Mouse (Mus musculus) liver, embryonic 14.5 days (tissue): ENCODE measurements around the gene Sp4. TPM values are rescaled to one million over a fixed set of nuclear protein-coding genes. Genes with fewer than 3 reads are reported as not detected.

Source experiments
- ATAC-seq: fragments of 200-750 bp; cut with Nextera tagmentation; 2 replicates; pipeline ENCODE4 v1.8.0; 2017; ENCODE audit warnings: moderate number of reproducible peaks, mild to moderate bottlenecking, moderate library complexity; ENCODE audit not compliant: insufficient read depth
- DNase-seq, 3 experiments: peaks; one replicate each; pipeline ENCODE4 v3.0.0-alpha.2; 2012 to 2013; ENCODE audit warnings: low read depth in 3 of 3, low spot score in 3 of 3
- H3K27ac ChIP-seq: fragments of 300-500 bp; sonication (generic); 2 replicates; pipeline ENCODE4 v1.5.1; 2014; ENCODE audit warnings: moderate library complexity, mild to moderate bottlenecking, control low read depth, inconsistent platforms
- H3K27me3 ChIP-seq: fragments of 300-500 bp; sonication (generic); 2 replicates; pipeline ENCODE4 v1.6.1; 2014; ENCODE audit warnings: mild to moderate bottlenecking, low read length, moderate library complexity; ENCODE audit not compliant: control insufficient read depth, insufficient read depth
- H3K36me3 ChIP-seq: fragments of 300-500 bp; sonication (generic); replicated peaks from 2 replicates; pipeline ENCODE4 v1.6.1; 2014; ENCODE audit warnings: low read depth; ENCODE audit not compliant: control insufficient read depth, insufficient read depth
- H3K4me1 ChIP-seq, 2 experiments: fragments of 200-500 bp in 1 of 2; fragments of 300-500 bp in 1 of 2; sonication (generic) in 1 of 2; replicated peaks; 2 replicates each; pipeline ENCODE4 v1.6.1; 2012 to 2014; ENCODE audit warnings: antibody characterized with exemption in 1 of 2, inconsistent platforms in 1 of 2, low read length in 1 of 2; ENCODE audit not compliant: control insufficient read depth in 2 of 2, insufficient read depth in 2 of 2
- H3K4me2 ChIP-seq: fragments of 300-500 bp; sonication (generic); 2 replicates; pipeline ENCODE4 v1.6.1; 2014; ENCODE audit warnings: low read depth, mild to moderate bottlenecking, control low read depth, moderate library complexity
- H3K4me3 ChIP-seq, 2 experiments: fragments of 200-500 bp in 1 of 2; fragments of 300-500 bp in 1 of 2; sonication (generic) in 1 of 2; 2 replicates each; pipeline ENCODE4 v1.5.1; 2012 to 2014; ENCODE audit warnings: low read depth in 2 of 2, low read length in 2 of 2, mild to moderate bottlenecking in 2 of 2, control low read depth in 1 of 2, inconsistent platforms in 1 of 2, moderate library complexity in 1 of 2; ENCODE audit not compliant: insufficient read depth in 1 of 2
- H3K9ac ChIP-seq: fragments of 300-500 bp; sonication (generic); replicated peaks from 2 replicates; pipeline ENCODE4 v1.6.1; 2014; ENCODE audit warnings: mild to moderate bottlenecking, control low read depth, moderate library complexity
- H3K9me3 ChIP-seq: fragments of 300-500 bp; sonication (generic); 2 replicates; pipeline ENCODE4 v1.6.1; 2016; ENCODE audit warnings: low read length, mixed read lengths; ENCODE audit not compliant: control insufficient read depth
- CTCF ChIP-seq: IDR thresholded peaks from 2 replicates; pipeline ENCODE4 v1.5.1; 2016; ENCODE audit warnings: antibody characterized with exemption, low read depth, control low read depth
- EP300 ChIP-seq: IDR thresholded peaks from 2 replicates; pipeline ENCODE4 v1.6.1; 2016; ENCODE audit warnings: antibody characterized with exemption, low read depth
- WGBS: fragments of 180-500 bp; shearing (Covaris S2); extraction: QIAGEN DNeasy Blood & Tissue Kit; methylation state at CpG from one replicate; pipeline ENCODE4 v1.1.7; 2014; ENCODE audit not compliant: insufficient replicate concordance; 5-methylcytosine and 5-hydroxymethylcytosine counted together
- polyA plus RNA-seq, 2 experiments: library from polyadenylated mRNA; depleted of rRNA in 1 of 2; stranded (reverse) in 1 of 2; unstranded in 1 of 2; fragments of >200 nt; fragmentation: Nextera tagmentation in 1 of 2; extraction: Ambion mirVana in 1 of 2; gene quantifications; 2 replicates each; pipeline versions ENCODE4 v1.2.1 to v1.2.3; 2012 to 2014

Sp4 gene
- polyA plus RNA-seq, 2 experiments: 4.4 to 7.8 TPM

DNA sequence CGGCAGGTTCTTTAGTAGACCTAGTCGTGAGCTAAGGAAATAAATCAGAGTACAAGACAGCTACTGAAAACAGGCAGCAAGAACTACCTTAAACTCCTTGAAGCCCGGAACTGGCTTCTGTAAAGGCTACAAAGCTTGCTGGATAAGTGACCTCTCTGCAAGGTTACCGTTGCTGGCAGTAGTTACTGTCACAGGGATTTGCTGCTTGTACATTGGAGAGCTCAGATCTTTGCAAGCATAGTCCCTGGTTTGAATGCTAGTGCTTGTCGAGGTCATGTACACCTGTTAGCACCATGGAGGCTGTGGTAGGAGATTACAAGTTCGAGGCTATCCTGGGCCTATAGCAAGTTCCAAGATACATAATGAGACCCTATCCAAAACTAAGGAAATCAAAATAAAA lies 16.1 kb downstream of the Sp4 start:
- Histone ChIP-seq H3K27me3 (no peaks in the 10 kb centered on the region), H3K4me1 (peaks cover 0 to 6% of the 10 kb centered on the region in 2 experiments; a peak in 1 of 4 replicates), H3K4me2 (no peak overlapping the region), H3K4me3 (no peak overlapping the region), H3K9me3 (no peaks in the 10 kb centered on the region), H3K36me3 (no peaks in the 10 kb centered on the region), H3K27ac (no peak overlapping the region), H3K9ac (no peak overlapping the region)
- DNase-seq (no peak), ATAC-seq (no peak)
- TF ChIP-seq EP300 (no peak), CTCF (no peak)
- 75% methylated on average over 6 of the region's 6 CpGs for WGBS

DNA sequence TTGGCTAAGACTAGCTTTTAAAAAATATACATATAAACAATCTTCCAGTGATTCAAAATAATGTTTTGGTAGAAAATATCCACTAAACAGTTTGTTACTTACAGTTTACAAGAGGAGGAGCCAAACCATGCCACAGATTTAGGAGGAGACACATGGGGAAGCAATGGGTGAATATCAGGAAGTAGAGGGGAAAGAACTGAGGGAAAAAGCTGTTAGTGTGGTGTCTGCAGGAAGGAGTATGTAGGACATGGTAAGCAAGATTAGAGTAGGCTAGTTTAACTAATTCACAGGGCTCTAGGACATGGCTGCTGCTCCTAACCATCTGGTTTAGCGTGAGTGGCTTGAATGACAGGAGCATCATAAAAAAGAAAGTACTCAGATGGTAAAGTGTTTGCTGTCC lies 19.3 kb downstream of the Sp4 start:
- TF ChIP-seq CTCF (no peak), EP300 (no peak)
- Histone ChIP-seq H3K4me1 (peaks cover 0 to 6% of the 10 kb centered on the region in 2 experiments; a peak in 1 of 4 replicates), H3K9ac (no peak overlapping the region), H3K27me3 (no peaks in the 10 kb centered on the region), H3K36me3 (no peaks in the 10 kb centered on the region), H3K4me3 (no peak overlapping the region), H3K4me2 (no peak overlapping the region), H3K9me3 (no peaks in the 10 kb centered on the region), H3K27ac (no peak overlapping the region)
- 36% methylated on average over 1 of the region's 1 CpGs for WGBS
- DNase-seq (no peak), ATAC-seq (no peak)

DNA sequence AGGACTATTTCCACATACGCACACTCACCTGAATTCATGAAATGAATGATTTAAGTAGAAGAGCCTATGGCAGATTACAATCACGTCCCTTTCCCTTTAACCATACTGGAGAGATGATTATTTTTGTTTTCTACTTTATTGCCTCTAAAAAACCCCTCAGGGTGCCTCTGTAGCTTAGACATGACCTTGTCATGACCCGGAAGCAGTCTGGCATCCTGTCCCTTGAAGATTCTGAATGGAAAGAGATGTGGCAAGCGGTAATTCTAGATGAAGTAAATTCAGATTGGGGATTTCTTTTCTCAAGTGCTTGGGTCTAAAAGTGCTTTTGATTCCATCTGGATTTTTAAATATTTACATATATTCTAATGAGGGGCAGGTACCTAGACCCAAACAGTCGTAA lies 24.9 kb downstream of the Sp4 start:
- no peaks in the 10 kb centered on the region for H3K36me3 ChIP-seq
- H3K27ac ChIP-seq: no peak overlapping the region
- no peaks in the 10 kb centered on the region for H3K4me1 ChIP-seq
- TF ChIP-seq CTCF (no peak), EP300 (no peak)
- no peak overlapping the region for H3K9ac ChIP-seq
- H3K27me3 ChIP-seq: no peaks in the 10 kb centered on the region
- WGBS: 84% methylated on average over 5 of the region's 5 CpGs
- DNase-seq (no peak), ATAC-seq (no peak)
- no peaks in the 10 kb centered on the region for H3K9me3 ChIP-seq
- H3K4me2 ChIP-seq: no peak overlapping the region
- H3K4me3 ChIP-seq: no peak overlapping the region

DNA sequence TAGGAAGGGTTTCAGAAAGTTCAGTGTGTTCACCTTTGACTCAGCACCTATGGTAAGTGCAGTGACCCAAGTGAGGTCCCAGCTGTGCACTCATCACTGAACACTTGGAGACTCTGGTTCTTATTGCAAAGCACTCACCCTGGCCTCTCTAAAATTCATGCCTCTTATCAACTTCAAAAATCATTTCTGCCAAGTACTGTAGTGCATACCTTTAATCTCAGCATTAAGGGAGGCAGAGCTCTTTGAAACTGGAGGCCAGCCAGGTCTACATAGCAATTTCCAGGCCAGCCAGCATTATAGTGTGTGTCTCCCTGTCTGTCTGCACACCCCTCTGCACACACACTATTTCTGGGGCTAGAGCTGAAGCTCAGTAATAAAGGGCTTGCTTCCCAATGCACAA lies 36.3 kb downstream of the Sp4 start:
- ATAC-seq (no peak), DNase-seq (no peak)
- H3K9ac ChIP-seq: no peak overlapping the region
- no peaks in the 10 kb centered on the region for H3K9me3 ChIP-seq
- H3K4me2 ChIP-seq: no peak overlapping the region
- peaks cover 4% of the 10 kb centered on the region; the same call in 1 of the 2 replicates for H3K36me3 ChIP-seq
- H3K27ac ChIP-seq: no peak overlapping the region
- H3K27me3 ChIP-seq: no peaks in the 10 kb centered on the region
- H3K4me3 ChIP-seq: no peak overlapping the region
- H3K4me1 ChIP-seq: no peaks in the 10 kb centered on the region
- TF ChIP-seq CTCF: no peak
- TF ChIP-seq EP300: no peak

DNA sequence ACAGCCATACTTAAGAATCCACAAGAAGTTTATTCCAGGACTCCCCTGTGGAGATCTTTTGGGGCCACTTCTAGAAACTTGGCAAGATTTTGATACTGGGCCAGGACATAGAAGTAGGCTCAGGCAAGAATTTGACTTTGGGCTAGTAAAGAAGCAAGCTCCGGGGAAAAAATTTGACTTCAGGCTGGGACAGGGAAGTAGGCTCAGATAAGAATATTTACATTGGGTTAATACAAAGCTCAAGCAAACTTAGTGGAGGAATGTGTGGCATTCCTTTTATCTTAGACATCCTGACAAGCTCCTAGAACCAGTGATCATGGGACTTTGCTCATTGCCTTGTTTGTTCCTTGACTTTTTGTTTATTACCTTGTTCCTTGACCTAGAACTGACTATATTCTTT lies 37.4 kb downstream of the Sp4 start:
- ATAC-seq: no peak
- Histone ChIP-seq H3K27ac (no peak overlapping the region), H3K27me3 (no peaks in the 10 kb centered on the region), H3K36me3 (peaks cover 4% of the 10 kb centered on the region; the same call in 1 of the 2 replicates), H3K4me3 (no peak overlapping the region), H3K9ac (no peak overlapping the region), H3K4me2 (no peak overlapping the region), H3K4me1 (no peaks in the 10 kb centered on the region), H3K9me3 (no peaks in the 10 kb centered on the region)
- DNase-seq: no peak
- no peak for TF ChIP-seq CTCF
- TF ChIP-seq EP300: no peak
- 63% methylated on average over 1 of the region's 1 CpGs for WGBS
